Mouse (Mus musculus): ENCODE results near the gene Ccdc73.
"Not testable (repeated sequence)": the region's sequence is repeated elsewhere in the genome, so short reads cannot be mapped to it uniquely, and the experiment has no call there.

Gene Ccdc73

DNA sequence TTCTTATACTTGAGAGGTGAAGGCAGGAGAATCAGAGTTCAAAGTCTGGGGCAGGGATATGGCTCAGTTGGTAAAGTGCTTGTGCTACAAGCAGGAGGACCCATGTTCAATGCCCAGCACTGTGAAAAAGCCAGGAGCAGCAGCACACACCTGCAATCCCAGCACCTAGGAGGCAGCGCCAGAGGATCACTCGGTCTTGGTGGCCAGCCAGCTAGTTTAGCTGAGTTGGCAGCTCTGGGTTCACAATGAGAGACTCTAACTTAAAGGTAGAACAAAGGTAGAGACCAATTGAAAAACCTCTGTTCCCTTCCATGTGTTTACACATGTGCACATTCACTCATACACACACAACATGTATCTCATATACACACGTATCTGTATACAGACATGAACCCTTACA, 1.5 kb downstream of the Ccdc73 start:
- no peak for DNase-seq (ENCODE audit: low read depth, low spot score)

DNA sequence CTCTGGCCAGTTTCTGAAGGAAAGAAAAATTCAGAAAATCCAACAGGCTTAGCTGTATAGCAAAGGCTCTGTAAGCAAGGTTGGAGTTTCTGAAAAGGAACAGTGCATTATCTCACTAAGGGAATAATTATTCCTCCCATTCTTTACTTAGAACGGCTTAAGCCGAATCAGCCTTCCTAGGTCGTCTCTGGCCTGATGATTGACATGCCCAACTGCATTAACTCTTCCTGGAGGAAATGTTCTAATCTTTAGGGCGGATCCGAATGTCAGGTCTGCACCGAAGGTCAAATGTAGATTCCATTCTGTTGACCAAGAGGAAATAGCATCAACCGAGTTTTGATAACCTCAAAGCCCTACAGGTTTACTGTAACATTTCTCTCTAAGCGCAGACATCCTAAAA, 11.2 kb downstream of the Ccdc73 start:
- DNase-seq (ENCODE audit: low read depth, low spot score), result no peak

- DNase-seq (ENCODE audit: low read depth, low spot score), result peak; percentile 32
These were observed 18.5 kb downstream of the Ccdc73 start for GRCm38 (mm10) chr2:104886109-104886508.

GRCm38 (mm10) chr2:104887331-104887730, 19.7 kb downstream of the Ccdc73 start:
- not testable (repeated sequence) for DNase-seq (ENCODE audit: low read depth, low spot score)

DNA sequence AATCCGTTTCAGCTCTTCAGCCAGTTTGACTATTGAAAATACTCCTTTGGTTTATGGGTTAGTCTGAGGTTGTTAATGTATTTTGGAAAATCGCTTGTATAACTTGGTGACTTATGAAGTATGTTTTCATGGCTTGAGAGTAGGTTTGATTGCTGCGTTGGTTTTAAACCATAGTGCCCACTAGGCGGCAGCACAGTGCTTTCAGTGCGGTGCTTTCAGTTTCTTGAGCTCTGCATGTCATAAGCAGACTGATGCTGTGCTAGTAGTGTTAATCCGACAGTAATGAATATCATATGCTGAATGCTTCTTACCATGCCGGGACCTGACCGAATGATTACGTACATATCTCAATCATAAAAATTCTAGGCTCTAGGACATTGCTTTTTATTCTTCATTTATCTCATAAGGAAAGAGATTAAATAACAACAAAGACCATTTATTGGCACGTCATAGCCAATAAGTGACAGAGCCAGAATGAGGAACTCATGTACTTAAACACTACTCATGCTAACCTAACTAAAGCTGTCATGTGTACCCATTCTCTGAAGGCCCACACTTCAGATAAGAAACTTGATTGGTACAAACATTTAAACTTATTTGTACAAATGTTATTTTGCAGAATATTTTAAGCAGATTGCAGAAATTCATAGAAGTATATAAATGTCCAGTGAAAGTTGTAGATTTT, 20.4 kb downstream of the Ccdc73 start:
- DNase-seq (ENCODE audit: low read depth, low spot score), result peak; percentile 69

DNA sequence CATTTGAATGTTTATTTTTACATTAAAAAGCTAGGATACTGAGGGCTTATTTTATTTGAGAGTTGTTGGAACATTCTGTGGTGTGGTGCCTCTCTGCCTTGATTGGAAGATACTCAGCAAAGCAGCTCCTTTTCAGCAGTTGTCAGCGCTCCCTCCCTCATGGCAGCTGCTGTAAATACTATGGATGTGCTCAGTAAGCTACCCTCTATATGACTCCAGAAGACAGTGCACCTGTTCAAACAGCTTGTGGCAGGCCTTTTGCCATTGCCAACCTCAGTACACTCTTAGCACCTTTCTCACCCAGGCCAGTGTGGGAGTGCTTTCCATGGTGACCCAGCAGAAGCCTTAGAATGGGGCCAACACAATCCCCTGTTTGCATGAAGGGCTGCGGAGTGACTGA, 32.4 kb downstream of the Ccdc73 start:
- DNase-seq (ENCODE audit: low read depth, low spot score), result no peak

DNA sequence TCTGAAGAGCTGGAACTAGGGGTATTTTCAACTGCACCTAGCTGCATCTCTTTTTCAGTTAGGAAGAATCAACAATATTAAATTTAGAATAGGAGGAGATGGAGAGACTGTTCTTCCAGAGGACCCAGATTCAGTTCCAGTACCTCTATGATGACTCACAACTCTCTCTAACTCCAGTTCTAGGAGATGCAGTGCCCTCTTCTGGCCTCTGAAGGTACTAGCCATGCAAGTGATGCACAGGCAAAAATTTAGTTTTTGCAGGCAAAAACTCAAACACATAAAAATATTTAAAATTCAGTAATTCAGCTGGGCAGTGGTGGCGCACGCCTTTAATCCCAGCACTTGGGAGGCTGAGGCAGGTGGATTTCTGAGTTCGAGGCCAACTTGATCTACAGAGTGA, 48.1 kb downstream of the Ccdc73 start:
- DNase-seq (ENCODE audit: low read depth, low spot score), result peak; percentile 45

DNA sequence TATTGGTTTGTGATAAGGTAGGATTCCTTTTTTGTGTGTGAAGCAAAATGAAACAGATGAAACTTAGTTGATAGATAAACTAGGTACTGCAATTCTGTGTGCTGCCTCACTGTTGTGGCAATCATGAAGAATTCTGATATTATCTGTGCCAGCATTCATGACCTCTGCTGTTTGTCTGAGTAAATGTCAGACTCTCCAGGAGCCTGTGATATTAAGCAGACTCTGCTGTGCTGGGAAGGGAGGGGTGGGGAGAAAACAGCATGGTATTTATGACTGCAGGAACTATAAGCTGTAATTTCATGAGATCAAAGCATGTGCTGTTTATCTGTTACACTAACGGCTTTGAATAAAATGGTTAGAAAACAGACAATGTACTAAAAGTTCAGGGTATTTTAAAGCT, 96.9 kb downstream of the Ccdc73 start:
- no peak for DNase-seq (ENCODE audit: low read depth, low spot score)

GRCm38 (mm10) chr2:104981712-104982111, 114.1 kb downstream of the Ccdc73 start:
- peak; percentile 25 for DNase-seq (ENCODE audit: low read depth, low spot score)

GRCm38 (mm10) chr2:104985796-104986195, 118.2 kb downstream of the Ccdc73 start:
- DNase-seq (ENCODE audit: low read depth, low spot score), result no peak

GRCm38 (mm10) chr2:104988974-104989373, 121.4 kb downstream of the Ccdc73 start:
- no peak for DNase-seq (ENCODE audit: low read depth, low spot score)

GRCm38 (mm10) chr2:104994436-104994835, 126.8 kb downstream of the Ccdc73 start:
- no peak for DNase-seq (ENCODE audit: low read depth, low spot score)

- no peak for DNase-seq (ENCODE audit: low read depth, low spot score)
These were observed 128.6 kb downstream of the Ccdc73 start for GRCm38 (mm10) chr2:104996201-104996600.

DNA sequence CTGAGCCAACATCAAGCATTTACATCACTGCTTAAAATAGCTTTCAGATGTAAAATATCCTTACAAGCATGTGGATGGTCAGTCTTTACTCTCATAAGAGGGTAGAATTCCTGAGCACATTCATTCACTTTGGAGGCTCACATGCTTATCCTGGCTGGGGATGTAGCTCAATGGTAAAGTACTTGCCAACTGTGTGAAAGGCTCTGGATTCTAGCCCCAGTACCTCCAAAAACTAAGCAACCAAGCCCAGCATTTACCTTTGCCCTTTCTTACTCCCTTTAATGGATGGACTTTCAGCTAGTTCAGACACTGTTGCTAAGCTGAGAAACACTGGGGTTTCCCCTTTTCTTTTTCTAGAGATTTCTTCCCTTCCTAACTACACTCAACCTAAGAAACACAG, 139.6 kb downstream of the Ccdc73 start:
- DNase-seq (ENCODE audit: low read depth, low spot score), result no peak

DNA sequence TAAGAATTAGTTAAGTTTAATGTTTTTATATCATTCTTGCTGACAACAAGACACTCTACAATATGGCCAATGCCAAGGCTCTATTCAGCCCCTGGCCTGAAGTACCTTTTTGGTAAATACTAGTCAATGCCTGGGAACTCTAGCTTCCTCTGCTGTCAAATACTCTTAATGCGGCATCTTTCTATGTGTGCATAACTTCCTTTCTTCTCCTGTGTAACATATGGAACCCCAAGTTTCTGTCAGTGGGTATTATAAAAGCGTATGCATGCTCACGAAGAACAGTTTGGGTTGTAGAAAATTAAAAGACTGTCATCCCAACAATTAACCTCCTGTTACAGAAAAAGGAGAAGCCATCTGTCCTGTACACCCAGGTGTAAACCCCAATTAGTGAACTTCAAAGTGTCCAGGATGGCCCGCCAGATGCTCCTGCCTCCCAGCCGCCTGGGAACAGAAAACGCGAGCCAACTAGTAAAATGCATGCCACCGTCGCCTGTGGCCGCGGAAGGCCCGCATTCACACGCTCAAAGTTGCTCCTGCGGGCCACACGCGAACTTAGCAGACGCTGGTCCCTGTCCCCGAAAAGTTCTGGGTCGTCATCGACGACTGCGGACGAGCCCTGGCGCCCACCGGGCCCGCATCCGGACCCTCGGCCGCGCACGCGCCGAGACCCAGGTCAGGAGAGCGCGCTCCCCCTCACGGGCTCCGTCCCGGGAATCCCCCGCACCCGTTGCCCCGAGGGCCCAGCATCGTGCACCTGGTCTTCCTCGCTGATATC, 148.8 kb downstream of the Ccdc73 start:
- DNase-seq (ENCODE audit: low read depth, low spot score), result no peak

DNA sequence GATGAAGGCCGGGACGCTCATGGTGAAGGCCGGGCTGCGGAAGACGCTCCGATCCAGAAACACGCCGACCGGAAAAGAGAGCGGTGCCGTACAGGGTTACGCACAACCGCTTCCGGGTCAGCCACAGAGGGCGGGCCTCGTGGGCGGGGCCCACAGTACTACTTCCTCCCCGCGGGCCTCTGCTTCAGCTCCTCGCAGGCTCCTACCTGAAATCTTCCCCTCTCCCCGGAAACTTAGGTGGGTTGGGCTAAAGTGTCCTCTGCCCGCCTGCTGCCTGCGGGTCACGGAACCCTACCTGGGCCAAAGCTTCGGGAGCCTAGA, 149.3 kb downstream of the Ccdc73 start, which contains the start of gene Eif3m:
Gene Eif3m (minus strand): TSS at position 114 of the 321 bp plus-strand sequence.
- peak; percentile 95 for DNase-seq (ENCODE audit: low read depth, low spot score)

DNA sequence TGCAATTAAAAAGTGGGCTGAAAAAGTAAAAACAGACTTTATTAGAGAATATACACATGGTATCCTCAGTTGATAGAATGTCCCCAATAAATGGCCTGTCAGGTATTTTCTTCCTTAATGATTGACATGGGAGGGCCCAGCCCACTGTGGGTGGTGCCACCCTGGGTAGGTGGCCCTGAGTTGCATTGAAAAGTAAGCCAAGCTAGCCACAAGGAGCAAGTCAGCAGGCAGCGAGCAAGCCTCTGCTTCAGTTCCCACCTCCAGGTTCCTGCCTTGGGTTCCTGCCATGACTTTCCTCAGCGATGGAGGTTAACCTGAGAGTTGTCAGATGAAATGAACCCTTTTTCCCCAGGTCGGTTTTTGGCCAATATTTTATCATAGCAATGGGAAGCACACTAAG, 150.2 kb downstream of the Ccdc73 start:
- peak; percentile 12 for DNase-seq (ENCODE audit: low read depth, low spot score)

GRCm38 (mm10) chr2:105019457-105019856, 151.9 kb downstream of the Ccdc73 start:
- DNase-seq (ENCODE audit: low read depth, low spot score), result no peak

GRCm38 (mm10) chr2:105021256-105021655, 153.7 kb downstream of the Ccdc73 start:
- no peak for DNase-seq (ENCODE audit: low read depth, low spot score)

- DNase-seq (ENCODE audit: low read depth, low spot score), result no peak
These were observed 154.2 kb downstream of the Ccdc73 start for GRCm38 (mm10) chr2:105021836-105022235.

GRCm38 (mm10) chr2:105023031-105023615, 155.5 kb downstream of the Ccdc73 start:
- DNase-seq (ENCODE audit: low read depth, low spot score), result no peak

DNA sequence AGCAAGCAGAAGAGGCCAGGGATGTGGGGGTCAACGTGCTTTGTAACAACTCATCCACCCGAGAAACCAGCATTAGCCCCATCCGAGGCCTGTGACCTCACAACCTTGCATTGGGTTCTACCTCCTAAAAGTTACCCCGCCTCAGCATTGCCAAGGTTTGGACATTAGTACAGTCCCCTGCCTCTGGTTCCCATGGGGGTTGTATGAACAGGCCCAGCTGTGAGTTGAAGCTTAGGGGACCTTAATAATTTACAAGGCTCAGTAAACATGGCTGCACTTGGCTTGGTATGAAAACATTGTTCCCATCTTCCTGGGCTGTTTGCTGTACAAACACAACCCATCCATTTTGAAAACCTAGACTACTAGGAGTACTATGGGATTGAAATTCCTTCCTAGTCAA, 156.2 kb downstream of the Ccdc73 start:
- DNase-seq (ENCODE audit: low read depth, low spot score), result no peak

DNA sequence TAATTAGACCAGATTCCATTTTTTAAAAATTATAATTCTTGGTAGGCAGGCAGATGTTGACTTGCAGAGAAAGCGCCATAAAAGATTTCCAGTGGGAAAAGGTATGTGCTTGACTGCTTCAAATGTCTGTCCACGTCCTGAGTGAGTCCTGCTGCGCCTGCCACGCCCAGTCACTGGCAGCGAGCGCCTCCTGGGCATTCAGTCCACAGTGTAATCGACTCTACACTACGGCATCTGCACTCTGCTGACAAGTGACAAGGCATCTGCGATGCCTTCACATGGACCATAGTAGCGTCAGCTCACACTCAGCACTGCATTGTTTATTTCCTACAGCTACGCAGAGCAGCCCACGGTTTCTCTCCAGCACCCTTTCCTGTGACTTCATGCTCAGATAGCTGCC, 158.0 kb downstream of the Ccdc73 start:
- not testable (repeated sequence) for DNase-seq (ENCODE audit: low read depth, low spot score)
